Mouse (Mus musculus) adrenal gland, adult 8-10 months (tissue): ENCODE results near the gene Mtnr1b. TPM values are rescaled to one million over a fixed set of nuclear protein-coding genes. Genes with fewer than 3 reads are reported as not detected.
"Not testable (repeated sequence)": the region's sequence is repeated elsewhere in the genome, so short reads cannot be mapped to it uniquely, and the experiment has no call there.

Source experiments
- DNase-seq: peaks from one replicate; pipeline ENCODE4 v3.0.0; 2022
- total RNA-seq, 4 experiments: library from RNA; stranded (reverse); gene quantifications; 2 replicates each; pipeline ENCODE4 v1.2.4; 2022

Mtnr1b gene
- total RNA-seq = not detected

GRCm38 (mm10) chr9:15874506-15875160, at the start of gene Mtnr1b:
Gene Mtnr1b (minus strand): TSS chr9:15874556.
- no peak for DNase-seq

- no peak for DNase-seq
Observed at GRCm38 (mm10) chr9:15920271-15920670, 45.9 kb upstream of the Mtnr1b start.

DNA sequence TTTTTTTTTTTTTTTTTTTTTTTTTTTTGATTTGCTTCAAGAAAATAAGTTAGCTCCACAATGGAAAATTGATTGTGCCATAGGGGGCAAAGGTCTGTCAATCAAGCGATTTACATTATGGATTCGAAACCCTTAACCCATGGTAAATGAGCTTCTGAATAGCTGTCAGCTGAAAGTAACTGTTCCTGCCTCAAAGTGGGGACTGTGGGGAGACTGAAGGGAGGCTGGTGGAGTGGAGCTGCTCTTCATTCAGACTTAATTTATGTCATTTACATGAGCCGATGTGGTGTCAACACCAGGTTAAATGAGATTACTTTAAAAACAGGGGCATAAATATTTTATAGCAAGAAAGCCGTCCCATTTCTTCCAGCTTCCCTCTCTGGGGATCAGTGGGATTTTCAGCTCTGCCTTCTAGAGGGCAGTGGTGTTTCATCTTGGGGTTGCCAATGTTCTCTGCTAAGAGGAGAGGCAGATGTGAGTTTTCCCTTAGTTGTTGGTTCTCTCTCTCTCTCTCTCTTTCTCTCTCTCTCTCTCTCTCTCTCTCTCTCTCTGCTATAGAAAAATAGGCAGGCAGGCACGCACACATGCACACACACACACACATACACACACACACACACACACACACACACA, 45.1 kb upstream of the Mtnr1b start:
- DNase-seq = no peak

DNA sequence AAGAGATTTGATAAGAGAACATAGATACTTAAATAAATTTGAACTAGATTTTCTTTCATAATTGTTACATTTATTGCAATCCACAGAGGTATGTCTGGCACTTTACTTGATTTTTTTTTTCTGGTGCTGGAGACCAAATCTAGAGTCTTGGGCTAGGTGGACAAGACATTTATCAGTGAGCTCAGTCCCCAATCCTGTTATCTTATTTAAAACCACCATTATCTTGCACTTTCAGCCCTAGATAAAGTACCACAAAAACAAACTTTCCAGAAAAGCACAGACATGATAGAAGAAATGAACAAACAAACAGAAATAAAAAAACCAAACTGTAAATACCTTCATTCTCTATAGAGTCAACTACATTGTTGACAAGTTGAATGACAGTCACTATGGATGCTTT, 42.2 kb upstream of the Mtnr1b start:
- DNase-seq = no peak

DNA sequence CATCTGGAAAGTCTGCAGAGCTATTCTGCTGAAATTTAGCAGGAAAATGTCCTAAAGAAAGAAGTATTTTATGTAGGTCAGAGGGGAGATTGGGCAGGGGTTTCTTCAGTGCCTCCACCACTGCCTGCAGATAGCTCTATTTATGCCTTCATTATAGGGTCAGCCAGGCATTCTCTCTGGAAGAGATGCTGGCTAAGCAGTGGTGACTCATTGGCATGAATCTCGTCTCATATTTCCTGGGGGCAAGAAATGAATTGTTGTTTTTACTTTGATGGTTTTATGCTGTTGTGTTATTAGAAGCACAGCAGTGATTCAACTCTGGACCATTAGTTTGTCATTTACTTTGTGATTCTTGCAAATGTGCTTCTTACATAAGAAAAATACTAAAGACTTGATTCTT, 38.4 kb upstream of the Mtnr1b start:
- DNase-seq = no peak

- DNase-seq = no peak
Observed at GRCm38 (mm10) chr9:15909397-15910113, 35.2 kb upstream of the Mtnr1b start.

- DNase-seq = no peak
Observed at GRCm38 (mm10) chr9:15903948-15904750, 29.8 kb upstream of the Mtnr1b start.

DNA sequence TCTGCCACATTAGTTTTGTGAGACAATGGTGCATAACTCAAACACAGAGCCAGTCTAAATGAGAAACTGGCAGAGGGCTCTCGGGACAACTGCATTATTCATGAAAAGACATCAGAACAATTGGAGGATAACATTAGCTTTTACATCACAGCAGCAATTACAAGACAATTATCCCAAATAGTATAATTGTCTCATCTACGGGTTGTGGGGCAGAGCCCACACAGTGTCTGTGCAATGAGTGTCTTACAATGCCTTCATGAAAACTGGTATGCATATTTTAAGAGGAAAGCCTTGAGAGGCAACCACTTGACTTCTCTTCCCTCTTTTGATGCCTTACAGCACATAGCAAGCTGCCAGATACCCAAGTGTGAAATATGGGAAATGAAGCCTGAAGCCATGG, 23.8 kb upstream of the Mtnr1b start:
- no peak for DNase-seq

DNA sequence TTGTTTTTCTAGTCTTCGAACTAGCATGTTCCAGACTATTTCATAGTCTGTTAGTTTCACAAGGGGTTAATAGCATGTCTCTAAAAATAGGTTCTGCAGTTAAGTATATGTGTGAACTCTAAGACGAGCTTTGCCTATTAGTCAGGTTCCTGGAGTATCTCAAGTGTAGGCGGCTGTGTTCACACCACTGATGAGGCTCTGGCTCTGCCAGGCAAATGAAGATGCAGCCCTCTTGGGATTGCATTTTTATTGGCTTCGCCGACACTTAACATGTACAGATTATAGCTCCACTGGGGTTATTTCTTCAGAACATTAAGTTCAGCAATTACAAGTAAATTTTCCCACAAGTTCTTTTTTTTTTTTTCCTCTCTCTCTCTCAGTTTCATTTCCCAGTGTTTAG, 12.4 kb upstream of the Mtnr1b start:
- DNase-seq = no peak

DNA sequence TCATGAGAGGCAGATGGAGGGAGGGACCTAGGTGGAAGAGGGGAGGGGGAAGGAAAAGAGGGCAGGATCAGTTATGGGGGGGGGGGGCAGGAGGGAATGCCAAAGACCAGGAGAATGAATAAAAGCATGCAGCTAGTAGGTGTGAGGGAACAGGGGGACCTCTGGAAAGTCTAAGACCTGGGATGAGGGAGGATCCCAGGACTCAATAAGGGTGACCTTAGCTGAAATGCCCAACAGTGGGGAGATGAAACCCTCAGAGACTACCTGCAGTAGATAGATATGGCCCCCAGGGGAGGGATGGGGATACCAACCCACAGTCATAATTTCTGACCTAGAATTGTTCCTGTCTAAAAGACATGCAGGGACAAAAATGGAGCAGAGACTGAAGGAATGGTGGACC, 6.4 kb upstream of the Mtnr1b start:
- no peak for DNase-seq

DNA sequence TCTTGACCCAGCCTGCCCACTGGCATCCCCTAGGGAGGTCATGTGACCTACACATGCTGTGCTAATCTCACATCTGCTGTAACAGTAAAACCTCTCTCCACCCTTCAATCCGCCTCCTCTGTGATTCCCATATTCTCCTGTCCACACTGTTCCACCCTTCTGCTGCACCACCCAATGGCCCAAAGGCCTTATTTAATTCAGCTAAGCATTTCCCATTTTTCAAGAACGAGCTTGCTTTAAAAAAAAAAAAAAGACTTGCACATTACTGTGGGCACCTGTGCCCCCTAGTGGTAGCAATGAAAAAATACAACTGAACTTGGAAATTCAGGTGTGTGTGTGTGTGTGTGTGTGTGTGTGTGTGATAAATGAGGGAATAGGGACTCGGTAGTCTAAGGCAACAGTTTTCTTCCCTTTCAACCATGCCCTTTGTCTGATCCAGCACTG, 5.8 kb upstream of the Mtnr1b start:
- DNase-seq = no peak

GRCm38 (mm10) chr9:15870013-15870412, 4.3 kb downstream of the Mtnr1b start:
- no peak for DNase-seq

DNA sequence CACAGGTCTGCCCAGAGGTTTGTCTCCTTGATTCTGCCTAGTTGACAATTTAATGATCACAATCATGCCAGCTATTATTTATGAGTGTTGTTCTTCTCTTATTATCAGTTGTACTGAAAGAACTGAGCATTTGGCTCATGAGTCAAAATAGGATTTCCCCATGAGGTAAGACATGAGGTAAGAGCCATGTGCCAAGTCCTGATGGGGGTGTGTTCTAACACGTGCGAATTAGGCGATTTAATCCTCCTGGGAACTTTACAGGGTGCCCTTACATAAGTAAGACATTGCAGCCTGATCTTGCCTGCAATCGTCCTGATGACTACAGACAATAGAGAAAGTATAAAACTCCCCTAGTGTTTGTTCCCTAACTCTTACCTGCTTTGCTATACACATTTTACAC, 4.9 kb downstream of the Mtnr1b start:
- DNase-seq = no peak

GRCm38 (mm10) chr9:15866280-15867072, 7.9 kb downstream of the Mtnr1b start:
- DNase-seq = no peak

DNA sequence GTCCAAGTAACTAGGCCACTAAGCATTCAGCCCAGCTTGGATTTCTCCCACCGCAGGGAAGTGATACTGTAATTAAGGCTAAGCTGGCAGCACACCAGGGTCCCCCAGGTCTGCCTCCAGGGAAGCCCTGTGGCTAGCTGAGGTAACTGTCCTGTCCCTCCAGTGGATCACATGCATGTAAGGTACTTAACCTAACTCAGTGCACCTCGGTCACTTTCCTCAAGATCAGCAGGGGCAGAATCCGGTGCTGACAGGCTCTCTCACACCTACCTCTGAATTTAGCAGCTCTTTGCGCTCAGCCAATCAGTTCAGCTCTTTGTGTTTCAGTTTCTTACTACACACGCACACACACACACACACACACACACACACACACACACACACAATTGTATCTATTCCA, 13.0 kb downstream of the Mtnr1b start:
- DNase-seq = no peak

DNA sequence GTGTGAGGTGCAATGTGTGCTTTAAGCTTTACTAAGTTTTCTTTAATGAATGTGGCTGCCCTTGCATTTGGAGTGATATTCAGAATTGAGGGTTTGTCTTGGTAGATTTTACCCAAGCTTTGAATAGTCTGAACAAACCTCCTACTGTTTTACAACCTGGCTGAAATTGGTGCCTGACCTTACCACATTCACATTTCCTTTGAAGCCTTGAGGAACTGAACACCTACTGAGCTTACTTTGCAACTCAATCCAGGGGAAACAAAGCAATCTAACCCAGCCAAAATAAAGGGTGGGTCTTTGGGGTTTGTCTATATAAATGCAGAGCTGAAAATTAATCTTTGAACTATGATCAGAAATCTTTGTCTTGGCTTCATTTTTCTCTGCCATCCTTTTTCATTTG, 23.6 kb downstream of the Mtnr1b start:
- DNase-seq = no peak

DNA sequence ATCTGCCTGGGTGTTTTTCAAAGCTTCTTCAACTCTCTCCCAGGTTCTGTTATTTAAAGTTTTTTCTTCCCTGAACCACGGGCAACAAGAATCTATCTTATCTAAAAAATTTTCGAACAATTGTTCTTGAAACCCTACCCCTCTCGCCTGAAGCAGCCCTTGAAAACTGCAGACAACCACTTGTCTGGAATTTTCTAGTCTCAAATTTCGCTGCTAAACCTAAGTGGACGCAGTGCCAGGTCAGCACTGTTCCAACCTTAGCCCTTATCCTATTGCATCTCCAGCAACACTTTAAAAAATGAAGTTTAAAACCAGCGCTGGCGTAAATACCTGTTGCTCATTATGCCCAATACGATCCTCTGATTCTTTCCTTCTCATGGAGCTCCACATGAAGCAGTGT, 29.0 kb downstream of the Mtnr1b start:
- DNase-seq = no peak

DNA sequence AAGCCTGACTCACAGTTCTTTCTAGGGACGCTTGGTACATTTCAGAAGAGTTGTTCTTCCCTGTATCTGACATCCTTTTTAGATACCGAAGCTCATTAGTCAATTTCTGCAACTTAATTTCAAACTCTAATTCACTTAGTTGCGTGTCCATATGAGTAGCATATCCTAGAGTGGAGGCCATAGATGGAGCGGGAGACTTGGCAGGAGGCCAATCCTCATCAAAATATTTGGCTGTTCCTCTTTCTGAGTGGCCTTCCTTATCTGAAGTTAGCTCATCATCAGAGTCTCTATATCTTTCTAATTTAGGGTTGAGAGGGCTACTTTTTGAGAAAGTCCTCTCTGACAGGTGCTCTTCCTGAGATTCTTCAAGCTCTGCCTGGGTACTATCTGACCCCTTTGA, 29.4 kb downstream of the Mtnr1b start:
- DNase-seq = not testable (repeated sequence)

DNA sequence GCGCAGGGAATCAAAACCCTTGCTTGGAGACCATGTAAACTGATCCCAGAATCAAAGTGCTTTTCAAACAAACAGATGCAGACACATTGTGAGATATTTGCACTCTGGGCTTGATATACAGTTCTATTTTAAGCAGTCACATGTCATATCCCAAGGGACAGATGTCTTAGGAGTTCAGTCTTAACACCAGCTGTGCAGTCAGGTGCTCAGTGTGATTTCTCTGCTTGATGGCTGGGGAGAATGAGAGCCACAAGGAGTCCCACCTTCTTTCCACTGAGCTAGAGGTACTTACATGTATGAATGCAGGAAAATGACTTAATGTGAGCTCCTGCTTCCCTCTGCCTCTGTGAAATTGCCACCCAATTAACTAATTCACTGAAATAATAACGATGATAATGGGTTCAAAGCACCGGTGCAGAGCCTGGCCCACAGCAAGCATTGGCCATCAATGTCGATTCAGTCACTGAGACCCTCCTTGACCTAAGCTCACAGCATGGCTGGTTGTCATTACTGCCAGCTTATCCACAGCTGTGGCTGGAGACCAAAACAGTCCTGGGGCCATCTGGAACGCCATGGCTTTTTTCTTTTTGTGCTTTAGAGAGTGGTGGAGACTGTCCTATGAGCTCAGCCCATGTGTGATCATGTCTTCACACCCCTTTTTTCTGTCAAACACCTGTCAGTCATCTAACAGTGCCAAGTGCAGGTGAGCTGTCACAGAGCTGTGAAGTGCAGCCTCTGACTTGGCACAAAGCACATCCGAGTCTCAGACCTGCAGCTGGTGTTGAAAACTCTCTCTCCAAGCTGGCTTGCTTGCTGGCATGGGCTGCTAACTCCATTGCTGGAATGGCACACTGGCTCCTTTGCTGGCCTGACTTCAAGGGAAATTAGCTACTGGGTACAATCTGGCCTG, 61.1 kb downstream of the Mtnr1b start:
- DNase-seq = no peak

DNA sequence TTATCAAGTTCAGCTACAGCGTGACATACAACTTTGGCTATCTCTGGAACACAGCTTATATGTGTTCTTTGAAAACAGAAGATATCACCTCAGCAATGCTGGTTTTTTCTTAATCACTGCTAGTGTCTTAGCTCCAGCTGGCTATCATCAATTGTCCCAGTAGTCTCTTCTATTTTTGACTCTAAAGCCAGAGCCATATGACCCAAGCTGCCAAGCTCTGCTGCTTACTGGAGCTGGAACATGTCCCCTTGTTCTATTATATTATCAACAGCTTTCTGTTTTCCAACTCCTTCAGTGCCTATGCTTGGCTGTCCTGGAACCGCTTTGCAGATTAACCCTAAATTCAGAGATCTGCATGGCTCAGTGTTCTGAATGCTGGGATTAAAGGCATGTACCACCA, 70.1 kb downstream of the Mtnr1b start:
- no peak for DNase-seq

DNA sequence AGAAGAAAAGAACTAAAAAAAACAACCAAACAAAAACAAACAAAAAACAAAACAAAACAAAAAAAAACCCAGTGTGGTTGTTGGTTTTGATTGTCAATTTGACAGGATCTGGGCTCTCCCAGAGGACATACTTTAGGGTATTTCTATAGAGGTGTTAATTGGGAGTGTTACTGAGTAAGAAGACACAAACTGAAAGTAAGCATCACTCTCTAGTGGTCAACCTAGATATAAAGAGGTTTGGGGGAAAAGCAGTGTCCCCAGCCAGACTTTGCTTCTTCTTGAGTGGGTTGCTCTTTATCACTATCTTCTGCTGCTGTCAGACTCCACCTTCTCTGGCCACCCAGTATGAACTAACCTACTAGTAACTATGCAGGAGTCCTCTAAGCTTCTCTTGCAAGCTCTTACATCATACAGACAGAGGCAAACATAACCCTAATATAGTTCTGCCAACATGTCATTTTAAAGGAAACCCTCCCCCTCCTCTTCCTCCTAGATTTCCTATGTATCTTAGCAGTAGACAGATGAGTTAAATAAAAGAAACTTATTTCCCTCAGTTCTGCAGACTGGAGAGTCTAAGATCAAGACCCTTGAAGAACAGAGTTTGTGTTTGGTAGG, 71.8 kb downstream of the Mtnr1b start:
- no peak for DNase-seq
